Mouse (Mus musculus): ENCODE data around the gene Hpf1. TPM values are rescaled to one million over a fixed set of nuclear protein-coding genes. Genes with fewer than 3 reads are reported as not detected.

The Hpf1 gene
- 10 to 100 TPM; 46.2 to 47.6 TPM for total RNA-seq (2021)

DNA sequence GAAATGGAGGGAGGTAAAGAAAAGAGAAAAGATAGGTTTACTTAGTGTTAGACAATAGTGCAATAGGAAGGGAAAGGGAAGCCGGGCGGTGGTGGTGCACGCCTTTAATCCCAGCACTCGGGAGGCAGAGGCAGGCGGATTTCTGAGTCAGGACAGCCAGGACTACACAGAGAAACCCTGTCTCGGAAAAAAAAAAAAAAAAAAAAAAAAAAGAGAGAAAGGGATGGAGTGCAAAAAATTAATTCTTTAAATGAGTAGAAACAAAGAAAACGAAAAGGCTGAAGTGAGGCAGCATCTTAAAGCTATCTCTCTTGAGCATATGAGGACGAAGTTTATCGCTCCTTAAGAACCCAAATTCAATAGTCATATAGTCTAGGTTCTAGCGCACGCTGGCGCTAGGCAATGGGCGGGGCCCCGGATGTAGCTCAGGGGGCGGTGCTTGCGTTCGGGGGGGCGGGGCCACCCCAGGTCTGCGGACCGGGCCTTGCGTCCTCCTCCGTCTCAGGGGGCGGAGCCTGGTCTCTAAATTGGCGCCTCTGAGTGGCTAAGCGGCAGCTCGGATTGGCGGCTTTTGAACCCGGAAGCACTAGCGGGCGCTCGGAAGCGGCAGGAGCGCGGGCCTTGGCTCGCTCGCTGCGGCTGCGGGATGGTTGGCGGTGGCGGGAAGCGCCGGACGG lies at the start of gene Hpf1:
Gene Hpf1, plus strand, starts transcription at position 576 of the 677 bp plus-strand sequence.
- peak; percentile 74 to 77 for DNase-seq (ENCODE audit: extremely low spot score in 1 of 2, low spot score in 1 of 2)

DNA sequence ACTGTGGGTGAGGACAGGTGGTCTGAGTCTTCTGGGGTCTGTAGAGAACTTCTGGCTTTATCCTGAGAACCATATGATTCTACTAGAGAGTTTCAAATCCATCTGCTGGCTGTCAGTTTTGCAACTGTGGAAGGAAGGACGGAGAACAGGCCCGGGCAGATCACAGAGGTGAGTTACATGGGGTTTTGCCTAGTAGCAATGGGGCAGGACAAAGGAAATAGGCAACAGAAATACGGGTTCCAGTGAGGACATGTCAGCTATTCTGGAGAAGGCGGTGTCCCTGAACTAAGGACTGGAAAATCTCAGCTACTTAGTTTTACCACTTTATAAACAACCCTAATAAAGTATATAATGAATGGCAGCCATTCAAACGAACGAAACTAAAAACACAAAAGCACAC lies 47.8 kb upstream of the Hpf1 start:
- DNase-seq (ENCODE audit: extremely low spot score in 1 of 2, low spot score in 1 of 2) = no peak

DNA sequence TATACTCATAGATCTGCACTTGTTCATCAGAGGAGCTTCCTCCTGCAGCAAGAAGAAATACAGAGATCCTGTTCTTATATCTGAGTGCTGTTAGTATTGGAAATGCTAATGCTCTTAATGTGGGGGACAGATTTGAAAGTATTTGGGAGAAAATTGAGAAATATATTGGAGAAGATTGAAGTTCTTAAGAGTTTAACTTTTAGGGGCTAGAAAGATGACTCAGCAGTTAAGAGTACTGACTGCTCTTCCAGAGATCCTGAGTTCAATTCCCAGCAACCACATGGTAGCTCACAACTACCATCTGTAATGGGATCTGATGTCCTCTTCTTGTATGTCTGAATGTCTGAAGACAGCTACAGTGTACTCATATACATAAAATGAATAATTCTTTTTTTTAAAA lies 32.7 kb upstream of the Hpf1 start:
- no peak for DNase-seq (ENCODE audit: extremely low spot score in 1 of 2, low spot score in 1 of 2)

DNA sequence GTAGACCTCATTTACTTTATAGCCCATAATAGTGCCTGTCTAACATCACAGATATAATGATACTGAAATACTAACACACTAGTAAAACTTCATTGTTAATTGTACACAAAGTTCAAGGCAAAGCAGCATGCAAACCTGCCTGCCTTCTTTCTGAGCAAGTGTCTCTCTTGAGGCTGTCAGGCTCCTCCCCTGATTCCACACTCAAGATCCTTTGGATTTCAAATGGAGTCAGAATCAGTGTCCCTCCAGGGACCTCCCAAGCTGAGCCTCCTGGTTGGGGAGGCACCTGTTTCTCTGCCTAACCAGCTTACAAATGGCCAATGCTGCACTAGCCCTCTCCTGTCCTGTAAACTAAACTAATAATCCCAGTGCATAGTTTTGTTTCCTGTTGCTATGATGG lies 32.1 kb upstream of the Hpf1 start:
- no peak for DNase-seq (ENCODE audit: extremely low spot score in 1 of 2, low spot score in 1 of 2)

DNA sequence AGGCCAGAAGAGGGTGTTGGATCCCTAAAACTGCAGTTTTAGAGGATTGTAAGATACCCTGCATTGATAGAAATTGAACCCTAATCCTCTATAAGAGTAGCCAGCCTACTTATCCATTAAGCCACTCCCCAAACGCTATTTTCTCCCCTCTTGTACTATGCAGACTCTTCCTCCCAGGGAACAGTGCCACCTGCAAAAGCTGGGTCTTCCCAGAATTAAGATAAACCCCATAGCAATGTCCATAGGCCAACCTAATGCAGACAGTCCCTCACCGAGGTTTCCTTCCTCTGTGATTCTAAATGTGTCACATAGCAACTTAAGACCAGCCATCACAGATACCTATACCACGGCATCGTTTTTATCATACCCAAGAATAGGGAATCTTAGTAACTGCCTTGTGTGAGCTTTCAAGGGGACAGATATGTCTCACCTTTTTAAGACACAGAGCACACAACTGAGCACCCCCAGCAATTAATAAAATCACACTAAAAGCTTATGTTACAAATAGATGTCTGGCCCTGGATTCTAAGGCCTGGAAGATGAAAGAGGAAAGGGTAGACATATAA lies 31.2 kb upstream of the Hpf1 start:
- no peak for DNase-seq (ENCODE audit: extremely low spot score in 1 of 2, low spot score in 1 of 2)

DNA sequence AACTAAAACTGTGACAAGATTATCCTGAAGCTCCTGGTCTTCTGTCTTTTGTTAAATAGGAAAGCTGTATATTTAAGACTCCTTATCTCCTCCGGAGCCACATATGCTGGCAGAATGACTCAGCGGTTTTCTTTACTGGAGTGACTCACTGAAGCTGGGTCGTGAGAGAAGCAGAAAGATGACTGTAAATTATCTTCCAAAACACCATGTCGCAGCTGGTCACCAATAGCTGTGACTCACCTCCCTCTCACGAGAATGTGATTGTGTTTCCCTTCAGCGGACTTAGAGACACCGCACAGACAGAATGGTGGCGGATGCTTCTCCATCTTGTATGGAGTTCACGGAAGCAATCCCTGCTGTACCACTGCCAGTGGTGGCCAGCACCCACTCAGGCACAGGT lies 30.6 kb upstream of the Hpf1 start:
- no peak for DNase-seq (ENCODE audit: extremely low spot score in 1 of 2, low spot score in 1 of 2)

DNA sequence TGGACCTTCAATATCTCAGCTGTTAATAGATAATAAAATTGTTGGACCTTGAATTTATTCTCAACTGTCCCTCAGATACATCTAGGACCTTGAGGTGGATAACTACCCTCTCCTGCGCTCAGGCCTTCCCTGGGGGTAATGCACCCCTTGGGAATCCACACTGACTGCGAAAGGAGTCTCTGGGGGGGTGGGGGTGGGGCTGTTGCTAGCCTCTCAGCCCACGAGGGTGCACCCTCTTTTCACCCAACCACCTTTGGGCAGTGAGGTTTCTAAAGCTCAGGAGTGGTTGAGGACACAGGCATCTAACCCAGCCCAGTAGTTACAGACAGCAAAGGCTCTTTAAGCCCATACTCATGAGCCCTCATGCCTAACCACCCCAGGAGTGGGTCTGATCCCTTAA lies 29.5 kb upstream of the Hpf1 start:
- DNase-seq (ENCODE audit: extremely low spot score in 1 of 2, low spot score in 1 of 2) = no peak

DNA sequence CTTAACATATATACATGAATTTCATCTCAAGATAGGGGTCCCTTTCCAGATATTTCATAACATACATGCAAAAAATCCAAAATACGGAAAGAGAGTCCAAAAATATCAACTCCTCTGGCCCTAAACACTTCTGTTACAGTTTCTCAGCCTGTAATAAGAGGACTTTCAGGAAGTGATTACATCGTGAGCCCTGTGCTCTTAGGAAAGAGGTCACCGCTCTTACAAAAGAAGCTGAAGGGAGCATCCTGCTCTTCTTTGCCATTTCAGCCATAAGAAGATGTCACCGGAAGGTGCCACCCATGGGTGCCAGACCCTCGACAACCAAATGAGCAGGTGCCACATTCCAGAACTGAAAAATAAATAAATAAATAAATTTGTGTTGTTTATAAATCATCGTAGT lies 28.4 kb upstream of the Hpf1 start:
- DNase-seq (ENCODE audit: extremely low spot score in 1 of 2, low spot score in 1 of 2) = no peak

DNA sequence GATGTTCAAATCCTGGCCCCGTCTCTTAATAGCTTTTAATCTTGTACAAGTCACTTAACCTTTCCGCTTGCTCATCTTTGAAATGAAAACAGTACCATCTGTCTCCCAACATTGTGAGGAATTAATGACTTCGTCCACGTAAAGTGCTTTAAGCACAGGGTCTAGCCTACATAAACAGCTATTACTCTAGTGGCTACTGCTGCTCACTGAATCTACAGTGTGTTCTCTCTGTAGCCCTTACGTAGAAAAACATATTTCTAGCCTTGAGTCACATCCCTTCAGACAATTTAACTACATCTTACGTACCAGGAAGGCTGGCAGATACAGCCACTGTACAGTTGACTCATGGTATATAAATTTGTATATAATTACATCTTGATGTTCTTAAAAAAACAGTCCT lies 25.3 kb upstream of the Hpf1 start:
- no peak for DNase-seq (ENCODE audit: extremely low spot score in 1 of 2, low spot score in 1 of 2)

DNA sequence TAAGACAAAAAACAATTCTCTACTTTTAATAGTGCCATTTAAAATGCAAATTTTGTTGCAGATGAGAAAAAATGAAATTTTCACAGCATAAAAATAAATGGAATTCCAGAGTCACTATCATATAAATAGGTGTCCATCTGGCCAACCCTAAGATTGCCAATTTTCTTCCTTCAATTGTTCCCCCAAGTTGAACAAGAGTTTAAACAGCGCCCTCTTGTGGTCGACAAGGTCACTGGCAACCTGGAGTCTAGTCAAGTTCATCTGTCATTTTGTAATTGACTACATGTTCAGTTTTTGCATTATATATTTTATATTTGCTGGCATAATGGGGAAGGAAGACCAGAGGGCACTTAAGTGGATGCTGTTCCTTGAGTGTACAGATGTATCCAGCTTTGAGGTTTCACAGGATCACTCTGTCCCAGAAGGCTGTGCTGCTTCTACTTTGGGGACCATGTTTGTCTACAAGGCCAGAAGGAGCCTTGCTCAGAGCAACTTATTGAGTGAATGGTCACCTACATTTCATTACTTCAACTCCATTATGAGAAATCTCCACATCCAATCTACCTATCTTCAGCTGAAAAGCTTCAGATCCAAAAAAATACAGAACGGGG lies 24.6 kb upstream of the Hpf1 start:
- peak; percentile 51 to 81 for DNase-seq (ENCODE audit: extremely low spot score in 1 of 2, low spot score in 1 of 2)

DNA sequence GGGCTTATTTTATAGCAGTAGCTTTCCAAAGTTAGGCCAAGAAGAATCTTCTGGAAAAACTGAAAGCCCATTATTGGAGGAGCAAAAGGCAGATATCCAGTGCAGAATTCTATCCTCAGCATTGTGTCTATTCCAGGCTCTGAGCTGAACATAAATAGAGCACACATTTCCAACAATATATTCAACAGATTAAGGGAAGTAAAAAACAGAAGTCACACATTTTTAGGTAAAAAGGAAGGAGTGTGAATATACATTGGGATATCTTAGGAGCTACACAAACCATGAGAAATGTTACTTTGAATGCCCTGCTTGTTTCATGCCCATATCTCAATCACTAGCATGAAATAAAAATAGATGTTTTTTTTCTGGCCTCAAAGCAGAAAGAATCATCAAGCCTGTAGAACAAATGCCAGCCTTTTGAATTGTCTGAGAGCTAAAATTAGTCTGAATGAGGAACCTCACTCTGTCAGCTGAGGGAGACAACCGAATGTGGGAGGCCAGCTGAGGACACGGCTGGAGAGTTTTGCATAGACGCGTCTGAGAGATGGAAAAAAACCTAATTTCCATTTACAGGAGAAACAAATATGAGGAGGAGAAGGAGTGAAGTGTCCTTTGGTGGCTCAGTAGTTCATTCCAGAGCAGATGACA lies 22.6 kb upstream of the Hpf1 start:
- no peak for DNase-seq (ENCODE audit: extremely low spot score in 1 of 2, low spot score in 1 of 2)

DNA sequence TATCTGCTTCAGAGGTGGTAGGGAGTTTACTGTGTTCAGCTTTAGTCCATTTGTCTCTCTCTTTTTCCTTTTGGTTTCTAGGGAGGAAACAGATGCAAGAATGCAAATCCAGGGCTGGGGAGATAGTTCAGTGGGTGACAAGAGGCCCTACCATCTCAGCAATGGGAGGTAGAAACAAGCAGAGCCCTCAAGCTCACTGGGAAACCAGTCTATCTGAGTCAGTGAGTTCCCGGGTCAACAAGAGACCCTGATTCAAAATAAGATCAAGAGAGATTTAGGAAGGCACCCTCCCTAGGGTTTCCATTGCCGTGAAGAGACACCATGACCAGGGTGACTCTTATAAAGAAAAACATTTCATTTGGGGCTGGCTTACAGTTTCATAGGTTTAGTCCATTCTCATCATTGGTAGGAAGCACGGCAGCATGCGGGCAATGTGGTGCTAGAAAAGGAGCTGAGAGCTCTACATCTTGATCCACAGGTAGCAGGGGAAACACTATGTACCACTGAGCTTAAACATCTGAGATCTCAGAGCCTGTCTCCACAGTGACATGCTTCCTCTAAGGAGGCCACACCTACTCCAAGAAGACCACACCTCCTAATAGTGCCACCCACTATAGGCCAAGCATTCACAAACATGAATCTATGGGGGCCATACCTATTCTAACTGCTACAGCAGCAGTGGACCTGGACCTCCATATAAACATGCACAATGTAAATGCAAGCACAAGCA lies 21.8 kb upstream of the Hpf1 start:
- DNase-seq (ENCODE audit: extremely low spot score in 1 of 2, low spot score in 1 of 2) = no peak

DNA sequence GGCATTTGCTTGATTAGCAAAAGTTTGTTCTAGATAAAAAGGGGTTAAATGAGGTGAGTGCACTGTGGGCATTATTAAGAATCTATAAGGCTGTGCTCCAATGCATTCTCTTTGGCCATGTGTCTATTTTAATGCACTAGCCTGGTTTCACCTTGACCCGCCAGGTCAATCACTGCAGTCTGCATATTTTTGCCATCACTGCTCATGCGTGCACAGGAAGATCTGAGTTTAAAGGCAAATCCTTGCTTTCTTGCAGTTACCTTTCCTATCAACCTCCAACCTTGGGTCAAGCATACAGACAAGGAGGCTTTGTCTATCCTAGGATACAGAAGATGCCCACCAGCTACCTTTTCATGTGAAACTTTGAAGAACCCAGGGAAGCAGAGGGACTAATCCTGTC lies 20.5 kb upstream of the Hpf1 start:
- no peak for DNase-seq (ENCODE audit: extremely low spot score in 1 of 2, low spot score in 1 of 2)

DNA sequence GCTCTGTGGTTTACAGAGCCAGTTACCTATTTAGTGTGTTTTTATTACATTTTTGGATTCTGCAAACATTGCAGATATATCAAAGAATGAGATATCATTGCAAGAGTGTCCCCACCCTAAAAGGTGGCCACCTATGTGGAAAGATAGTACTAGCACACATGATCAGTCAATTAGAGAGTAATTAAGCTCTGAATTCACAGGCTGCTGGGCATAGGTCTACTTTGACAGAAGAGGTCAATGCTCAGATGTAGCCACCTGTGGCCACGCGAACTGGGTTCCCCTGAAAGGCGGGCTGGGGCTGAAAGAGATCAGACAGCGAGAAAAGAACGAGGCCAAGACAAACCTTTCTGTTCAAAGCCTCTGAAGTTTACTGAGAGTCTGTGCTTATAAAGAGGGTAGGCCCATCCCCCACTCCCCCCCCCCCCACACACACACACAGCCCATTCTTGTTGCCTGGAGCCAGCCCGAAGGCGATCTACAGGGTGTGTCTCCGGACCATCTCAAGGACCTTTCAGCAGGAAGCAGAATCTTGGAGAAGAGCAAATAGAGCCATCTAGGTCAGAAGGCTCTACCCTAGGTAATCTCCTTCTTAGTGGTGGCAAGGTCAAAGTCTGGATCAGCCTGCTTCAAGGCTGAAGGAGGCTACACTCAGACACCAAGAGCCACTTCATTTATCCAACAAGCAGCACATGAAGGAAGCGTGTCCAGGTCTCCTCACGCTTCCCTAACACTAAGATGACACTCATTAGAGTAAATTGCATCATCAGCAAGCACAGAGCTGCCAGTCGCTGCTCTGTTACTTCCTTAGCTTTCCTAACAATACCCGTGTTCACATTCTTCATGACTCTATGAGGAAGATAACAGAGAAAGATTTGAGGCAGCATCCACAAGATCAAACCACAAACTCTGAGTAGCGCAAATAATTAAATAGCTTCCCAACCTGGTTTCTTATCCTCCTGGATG lies 19.7 kb upstream of the Hpf1 start:
- no peak for DNase-seq (ENCODE audit: extremely low spot score in 1 of 2, low spot score in 1 of 2)

DNA sequence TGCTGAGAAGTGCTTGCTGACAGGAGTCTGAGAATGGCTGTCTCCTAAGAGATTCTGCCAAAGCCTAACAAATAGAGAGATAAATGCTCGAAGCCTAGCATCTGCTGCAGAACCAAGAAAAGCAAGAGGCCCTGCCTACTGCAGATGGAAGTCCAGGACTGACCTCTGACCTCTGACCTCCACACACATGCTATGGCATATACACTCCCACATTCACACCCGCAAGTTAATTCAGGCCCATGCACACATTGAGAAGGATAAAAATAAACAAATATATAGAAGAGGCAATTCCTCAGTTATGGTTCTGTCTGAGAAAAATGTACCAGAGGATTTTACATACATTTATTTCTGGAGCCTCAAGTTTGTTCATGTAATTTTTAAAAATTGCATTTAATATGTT lies 11.6 kb upstream of the Hpf1 start:
- DNase-seq (ENCODE audit: extremely low spot score in 1 of 2, low spot score in 1 of 2) = no peak

DNA sequence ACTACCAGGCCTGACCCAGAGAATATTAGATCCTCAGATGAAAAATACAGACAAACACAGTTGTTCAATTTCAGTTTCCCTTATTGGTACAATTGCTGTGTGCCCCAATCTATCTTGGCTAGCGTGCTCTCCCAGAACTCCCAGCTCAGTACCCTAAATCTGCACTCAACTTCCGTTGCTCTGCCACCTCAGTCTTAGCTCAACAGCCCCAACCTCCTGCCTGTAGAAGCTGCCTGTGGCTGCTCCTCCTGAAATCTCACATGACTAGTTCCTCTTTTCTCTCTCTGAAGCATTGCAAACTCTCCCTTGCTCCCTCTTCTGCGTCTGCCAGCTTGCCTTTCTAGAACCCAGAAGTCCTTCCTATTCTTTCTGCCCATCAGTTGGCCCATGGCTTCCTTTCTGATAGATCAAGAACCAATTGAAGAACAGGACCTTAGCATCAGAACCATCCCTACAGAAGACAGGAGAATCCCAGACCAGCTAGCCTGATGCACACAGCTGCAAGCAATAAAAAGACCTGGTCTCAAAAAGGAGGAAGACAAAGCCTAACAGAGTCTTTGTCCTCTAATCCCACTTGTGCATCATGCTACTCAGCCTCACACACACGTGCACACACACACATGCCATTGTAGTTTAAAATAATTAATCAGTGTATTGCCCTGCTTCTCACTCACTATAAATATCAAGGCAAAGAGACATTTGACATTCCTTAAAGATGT lies 6.6 kb upstream of the Hpf1 start:
- no peak for DNase-seq (ENCODE audit: extremely low spot score in 1 of 2, low spot score in 1 of 2)

DNA sequence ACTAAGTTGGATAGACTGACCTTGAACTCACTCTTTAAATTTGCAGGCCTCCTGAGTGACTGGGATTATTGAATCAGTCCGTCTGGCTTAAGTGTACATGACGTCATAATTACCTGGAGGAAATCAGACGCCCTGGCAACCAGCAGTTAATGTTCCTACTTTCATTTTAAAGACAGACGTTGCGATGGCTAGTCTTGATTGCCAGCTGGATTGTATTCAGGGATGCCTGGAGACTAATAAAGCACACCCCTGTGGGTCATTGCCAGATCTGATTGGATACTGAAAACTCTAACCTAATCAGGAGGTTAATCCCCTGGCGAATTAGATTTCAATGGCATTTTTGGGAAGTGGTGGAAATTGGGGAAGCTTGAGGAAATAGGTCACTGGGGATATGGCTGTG lies 3.5 kb upstream of the Hpf1 start:
- no peak for DNase-seq (ENCODE audit: extremely low spot score in 1 of 2, low spot score in 1 of 2)

DNA sequence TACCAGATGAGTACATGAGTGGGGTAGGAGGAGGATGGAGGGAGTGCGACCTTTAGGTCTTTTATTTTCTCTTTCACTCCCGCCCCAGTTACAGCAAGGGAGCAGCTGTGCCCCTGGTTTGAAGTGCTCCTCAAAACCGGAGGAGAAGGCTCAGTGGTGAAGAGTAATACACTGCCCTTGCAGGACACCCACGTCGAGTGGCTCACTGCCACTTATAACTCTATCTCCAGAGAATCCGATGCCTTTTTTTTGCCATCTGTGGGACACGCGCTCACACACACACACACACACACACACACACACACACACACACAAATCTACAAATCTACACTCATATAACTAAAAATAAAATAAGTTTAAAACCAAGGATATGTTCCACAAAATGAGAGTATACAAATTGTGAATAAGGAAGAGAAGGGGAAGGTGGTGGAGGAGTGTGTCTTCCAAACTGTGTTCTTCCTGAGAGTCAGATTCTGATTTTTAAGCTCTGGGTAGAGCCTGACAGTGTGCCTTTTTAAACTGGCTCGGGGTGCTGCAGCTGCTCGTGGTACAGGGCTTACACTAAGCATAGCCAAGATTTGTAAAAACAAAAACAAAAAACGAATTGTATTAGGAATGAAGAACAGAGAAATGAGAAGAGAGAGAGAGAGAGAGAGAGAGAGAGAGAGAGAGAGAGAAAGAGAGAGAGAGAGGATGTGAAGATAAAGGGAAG lies 931 bp upstream of the Hpf1 start:
- DNase-seq (ENCODE audit: extremely low spot score in 1 of 2, low spot score in 1 of 2) = no peak

DNA sequence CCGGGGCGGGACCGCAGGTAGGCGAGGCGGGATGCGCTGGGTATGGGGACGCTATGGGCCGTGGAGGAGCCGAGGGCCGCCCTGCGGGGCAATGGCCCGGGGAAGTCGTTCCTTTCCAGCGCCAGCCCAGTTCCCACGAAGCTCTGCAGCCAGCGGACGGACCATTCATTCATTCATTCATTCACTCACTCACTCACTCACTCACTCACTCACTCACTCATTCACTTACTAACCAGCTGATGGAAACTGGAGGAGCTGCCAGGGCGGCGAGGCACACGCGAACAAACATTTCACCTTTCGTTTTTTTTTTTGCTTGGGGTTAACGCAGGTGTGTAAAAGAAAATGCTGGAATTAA lies 279 bp downstream of the Hpf1 start:
- no peak for DNase-seq (ENCODE audit: extremely low spot score in 1 of 2, low spot score in 1 of 2)
